Mouse (Mus musculus): ENCODE data around the gene Cass4.

DNA sequence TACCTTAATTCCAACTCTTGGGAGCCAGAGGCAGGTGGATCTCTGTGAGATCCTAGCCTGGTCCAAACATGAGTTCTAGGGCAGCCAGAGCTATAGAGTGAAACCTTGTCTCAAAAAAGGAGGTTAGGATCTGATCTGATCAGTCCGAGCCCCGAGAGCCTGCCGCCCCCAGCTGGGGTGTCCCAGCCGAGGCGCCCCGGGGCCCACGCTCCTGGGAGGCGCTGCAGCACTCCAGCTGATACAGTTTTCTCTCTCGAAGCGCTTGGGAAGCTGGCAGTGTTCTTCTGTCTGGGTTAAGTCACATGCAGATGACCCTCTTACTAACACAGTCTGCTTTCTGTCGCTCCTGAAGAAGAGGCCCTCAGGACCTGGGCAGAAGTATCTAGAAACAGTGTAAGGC is 12.3 kb upstream of the Cass4 start:
- TF ChIP-seq CTCF (IDR thresholded peaks at IDR 0.05; ENCODE audit: low read depth, low read length) (no peak), POLR2A (IDR thresholded peaks at IDR 0.05; ENCODE audit: borderline replicate concordance, low read depth, low read length) (no peak)

Data from bone marrow macrophage, adult 2 months (primary cell).